Mouse (Mus musculus): ENCODE measurements around the gene Gamt.

DNA sequence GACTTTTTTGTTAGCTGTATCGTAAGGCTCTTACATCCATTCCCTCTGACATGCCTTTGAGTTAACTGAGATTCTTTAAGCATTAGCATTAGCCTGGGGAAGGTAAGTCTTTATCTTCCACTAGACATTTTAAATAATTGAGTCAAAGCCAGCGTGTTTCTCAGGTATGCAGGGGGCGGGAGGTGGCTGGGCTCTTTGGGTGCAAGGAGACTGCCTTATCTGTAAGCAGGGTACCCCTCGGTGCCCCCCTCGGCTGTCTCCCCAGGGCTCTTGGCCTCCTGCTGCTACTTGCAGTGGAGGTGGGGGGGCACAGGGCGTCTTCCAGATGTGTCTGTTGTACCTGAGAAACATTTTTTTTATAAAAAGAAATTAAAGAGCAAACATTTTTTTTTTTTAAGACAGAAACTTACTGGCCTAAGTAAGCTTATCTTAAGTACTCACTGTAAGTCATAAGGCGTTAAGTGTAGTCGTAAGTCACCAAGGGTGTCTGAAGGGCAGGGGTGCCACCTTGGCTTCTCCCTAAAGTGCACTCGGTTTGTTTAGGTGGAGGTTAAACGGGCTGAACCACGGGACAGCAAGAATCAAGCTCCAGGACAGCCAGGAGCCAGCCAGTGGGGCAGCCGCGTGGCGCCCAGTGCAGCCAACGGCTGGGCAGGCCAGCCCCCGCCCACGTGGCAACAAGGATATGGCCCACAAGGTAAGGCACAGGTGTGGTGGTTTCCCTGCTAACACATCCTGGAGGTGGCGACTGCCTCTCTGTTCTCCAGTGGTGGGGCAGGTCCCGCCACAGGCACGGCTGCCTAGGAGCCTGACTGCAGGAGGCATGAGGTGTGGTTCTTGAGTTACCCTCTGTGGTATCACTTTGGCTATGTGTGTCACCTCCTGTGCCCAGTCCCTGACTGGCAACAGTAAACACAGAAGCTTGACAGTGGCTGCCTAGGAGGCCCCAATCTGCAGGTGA, 21.9 kb upstream of the Gamt start:
- TF ChIP-seq CTCF (IDR thresholded peaks at IDR 0.05; ENCODE audit: borderline replicate concordance, insufficient read depth, low read depth, low read length) (no peak), POLR2A (IDR thresholded peaks at IDR 0.05; ENCODE audit: borderline replicate concordance, insufficient read depth, low read length) (no peak)

All from cerebellum, adult 2 months (tissue).